Comparison of ENCODE assay signal across 24 mouse cellular contexts in genomic region chr17:7855851-7856250, GRCm38 (mm10). TPM values are rescaled to one million over a fixed set of nuclear protein-coding genes. Genes with fewer than 3 reads are reported as not detected.
DNase-seq lines count a peak whose midpoint lies in the region; ATAC-seq and TF ChIP-seq lines count a peak whose summit lies in the region.
"Had no signal": no experiment of that assay in that cellular context is flagged by ENCODE, and none has a peak within 500 bp of the region (broad histone marks: within the 10 kb centered on the region; RNA-seq: fewer than 3 reads in every experiment).

No protein-coding gene starts in this region.

- no peak overlapping the region for H3K9ac ChIP-seq in lung, embryonic 14.5 days
- H3K9ac ChIP-seq: forebrain, postnatal 0 days; heart, embryonic 12.5 days; hindbrain, embryonic 15.5 days had no signal

- H3K36me3 ChIP-seq in lung, embryonic 14.5 days (ENCODE audit: insufficient read depth): no peaks in the 10 kb centered on the region
- H3K36me3 ChIP-seq in limb, embryonic 10.5 days: no peaks in the 10 kb centered on the region
- H3K36me3 ChIP-seq: forebrain, embryonic 10.5 days; heart, embryonic 12.5 days; hindbrain, embryonic 15.5 days had no signal

- no peak for TF ChIP-seq POLR2A in lung, adult 2 months (IDR thresholded peaks at IDR 0.05; ENCODE audit: borderline replicate concordance, extremely low read depth, low read depth, low read length)

- DNase-seq in embryo, embryonic 10 days (ENCODE audit: low spot score): peak; percentile 21
- DNase-seq in embryo, embryonic 11 days: no peak
- peak; percentile 50 for DNase-seq in lung, embryonic 14.5 days
- DNase-seq in lung, adult 2 months: no peak
- DNase-seq in Muller cell, postnatal 12 days (ENCODE audit: inconsistent ontology term): peak; percentile 49
- DNase-seq in layer of hippocampus, postnatal 25 days (ENCODE audit: extremely low spot score in 1 of 2, low spot score in 1 of 2): no peak
- DNase-seq in limb, embryonic 10.5 days (ENCODE audit: low spot score): no peak
- DNase-seq: adrenal gland, postnatal 10 days; cerebellum, adult 9-11 months; forebrain, postnatal 0 days; heart, postnatal 14 days; midbrain, embryonic 14.5 days; retina, postnatal 1 day; right cerebral cortex, postnatal 4 days had no signal

- no peak overlapping the region for H3K27ac ChIP-seq in lung, embryonic 14.5 days (ENCODE audit: low read depth)
- no peak overlapping the region for H3K27ac ChIP-seq in limb, embryonic 10.5 days
- H3K27ac ChIP-seq: hindbrain, embryonic 15.5 days; kidney, postnatal 0 days had no signal

- no peaks in the 10 kb centered on the region for H3K9me3 ChIP-seq in lung, embryonic 14.5 days (ENCODE audit: low read depth, low read length)
- no peaks in the 10 kb centered on the region for H3K9me3 ChIP-seq in limb, embryonic 10.5 days (replicated peaks)
- H3K9me3 ChIP-seq: hindbrain, embryonic 15.5 days had no signal

- H3K4me1 ChIP-seq in lung, embryonic 14.5 days (ENCODE audit: insufficient read depth): no peaks in the 10 kb centered on the region
- no peaks in the 10 kb centered on the region; the same call in 1 of the 2 replicates for H3K4me1 ChIP-seq in lung, adult 2 months (ENCODE audit: control insufficient read depth, insufficient read depth, low read length)
- H3K4me1 ChIP-seq in limb, embryonic 10.5 days: peaks cover 6% of the 10 kb centered on the region
- H3K4me1 ChIP-seq: megakaryocyte, embryonic 14.5 days had no signal

- 66% methylated on average over 8 of the region's 8 CpGs for WGBS in lung, embryonic 14.5 days
- whole genome bisulfite sequencing in lung, adult 2 months: 48% methylated on average over 8 of the region's 8 CpGs
- WGBS in limb, embryonic 10.5 days: 83% methylated on average over 8 of the region's 8 CpGs

- ATAC-seq in lung, embryonic 14.5 days (ENCODE audit: insufficient read depth): no peak
- ATAC-seq in megakaryocyte, adult 5-6 weeks (ENCODE audit: poor library complexity, severe bottlenecking): 0 out of 2 replicates have a peak, but pooled peaks have one; percentile 38
- ATAC-seq: activated CD4-positive, CD25-positive, alpha-beta regulatory T cell, adult 4 months; forebrain, postnatal 0 days; intestine, embryonic 16.5 days had no signal

- no peaks in the 10 kb centered on the region for H3K27me3 ChIP-seq in lung, embryonic 14.5 days (ENCODE audit: insufficient read depth, low read length)
- no peaks in the 10 kb centered on the region for H3K27me3 ChIP-seq in limb, embryonic 10.5 days (ENCODE audit: low read depth, poor library complexity, severe bottlenecking)
- H3K27me3 ChIP-seq: heart, embryonic 12.5 days; hindbrain, embryonic 15.5 days had no signal

- H3K4me2 ChIP-seq in lung, embryonic 14.5 days: no peak overlapping the region
- H3K4me2 ChIP-seq: heart, embryonic 12.5 days; hindbrain, embryonic 15.5 days had no signal

- H3K4me3 ChIP-seq in lung, embryonic 14.5 days (ENCODE audit: low read depth, low read length): no peak overlapping the region
- no peak overlapping the region for H3K4me3 ChIP-seq in lung, adult 2 months (replicated peaks; ENCODE audit: extremely low read depth, low read depth, low read length)
- no peak overlapping the region for H3K4me3 ChIP-seq in limb, embryonic 10.5 days
- H3K4me3 ChIP-seq: forebrain, embryonic 10.5 days; heart, embryonic 12.5 days; hindbrain, embryonic 15.5 days; megakaryocyte, embryonic 14.5 days; myocyte had no signal

- no peak for TF ChIP-seq CTCF in lung, embryonic 14.5 days (IDR thresholded peaks at IDR 0.05; ENCODE audit: low read depth)
- TF ChIP-seq CTCF in lung, adult 2 months (IDR thresholded peaks at IDR 0.05; ENCODE audit: insufficient read depth, low read length): no peak

RNA-seq across cellular contexts. Expression of gene Fndc1, which starts 28.7 kb away (rescaled TPM):
- 33.5 and 37.0 TPM in 2 replicates for polyA plus RNA-seq in lung, embryonic 14.5 days (2014; fragmentation: Nextera tagmentation; extraction: Ambion mirVana)
- 16.5 and 17.0 TPM in 2 replicates for polyA plus RNA-seq in lung, adult 2 months (2012; rRNA removed)
- total RNA-seq in megakaryocyte, adult 5-6 weeks (2015): not detected in 2 replicates
- not detected in 2 replicates for total RNA-seq in megakaryocyte, adult 5-6 weeks (2017)
- total RNA-seq in layer of hippocampus, postnatal 25 days (2021): 10 to 100 TPM; 11.1 to 12.4 TPM
- 0.30 and 0.55 TPM in 2 replicates for polyA plus RNA-seq in limb, embryonic 10.5 days (2016; fragmentation: Nextera tagmentation; extraction: Ambion mirVana)
- total RNA-seq: neutrophil, adult 5-6 weeks had no signal

Comparison
In these comparisons a context has a peak if more than half of its experiments do, and no peak if none do; other contexts are left out.
1. DNase-seq: peak in embryo, embryonic 10 days (single experiment), lung, embryonic 14.5 days (single experiment) and Muller cell, postnatal 12 days (single experiment); none in embryo, embryonic 11 days (single experiment), lung, adult 2 months (single experiment), layer of hippocampus, postnatal 25 days (0 of 2) and limb, embryonic 10.5 days (single experiment).
2. RNA of gene Fndc1, which starts 28.7 kb away (polyA plus RNA-seq): 33.5 to 37.0 TPM in lung, embryonic 14.5 days and 16.5 to 17.0 TPM in lung, adult 2 months; 0.30 to 0.55 TPM in limb, embryonic 10.5 days; every median in the first group is over 10 times any median in the second.